Mouse (Mus musculus) E14TG2a.4 (cell line): Measurements from ENCODE around the gene Lsm14a.
"Not testable (repeated sequence)": the region's sequence is repeated elsewhere in the genome, so short reads cannot be mapped to it uniquely, and the experiment has no call there.

ENCODE experiments used
- H3K27me3 ChIP-seq: 2 replicates; pipeline ENCODE4 v1.6.1; 2014; ENCODE audit warnings: low read length, control low read depth; ENCODE audit not compliant: insufficient read depth
- H3K36me3 ChIP-seq: 2 replicates; pipeline ENCODE4 v1.6.1; 2014; ENCODE audit warnings: low read length, control low read depth; ENCODE audit not compliant: insufficient read depth
- H3K4me1 ChIP-seq: replicated peaks from 2 replicates; pipeline ENCODE4 v1.6.1; 2014; ENCODE audit warnings: low read depth, low read length, control low read depth
- H3K4me3 ChIP-seq: replicated peaks from 2 replicates; pipeline ENCODE4 v1.5.1; 2014; ENCODE audit warnings: mild to moderate bottlenecking, low read length
- H3K9me3 ChIP-seq: 2 replicates; pipeline ENCODE4 v1.6.1; 2014; ENCODE audit warnings: low read length, control low read depth
- CTCF ChIP-seq: conservative IDR thresholded peaks from 2 replicates; pipeline ENCODE4 v1.5.1; 2014; ENCODE audit warnings: low read length
- NANOG ChIP-seq: IDR thresholded peaks from 2 replicates; pipeline ENCODE4 v1.6.1; 2014; ENCODE audit warnings: borderline replicate concordance, low read length, mixed read lengths
- POU5F1 ChIP-seq: IDR thresholded peaks from 2 replicates; pipeline ENCODE4 v1.6.1; 2014; ENCODE audit warnings: low read length, borderline replicate concordance

Lsm14a gene

DNA sequence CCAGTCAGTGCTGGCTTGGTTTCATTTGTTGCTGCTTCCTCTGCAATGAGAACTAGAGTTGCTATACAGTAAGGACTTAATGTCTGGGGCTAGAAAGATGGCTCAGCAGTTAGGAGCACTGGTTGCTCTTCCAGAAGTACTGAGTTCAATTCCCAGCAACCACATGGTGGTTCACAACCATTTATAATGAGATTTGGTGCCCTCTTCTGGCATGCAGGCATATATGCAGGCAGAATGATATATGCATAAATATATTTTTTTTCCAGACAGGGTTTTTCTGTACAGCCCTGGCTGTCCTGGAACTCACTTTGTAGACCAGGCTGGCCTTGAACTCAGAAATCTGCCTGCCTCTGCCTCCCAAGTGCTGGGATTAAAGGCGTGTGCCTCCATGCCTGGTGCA is 56.6 kb downstream of the Lsm14a start:
- H3K27me3 ChIP-seq, H3K9me3 ChIP-seq, H3K4me3 ChIP-seq: not testable (repeated sequence)
- Histone ChIP-seq H3K4me1 (peaks cover 12% of the 10 kb centered on the region; the same call in 1 of the 2 replicates), H3K36me3 (peaks cover 28% of the 10 kb centered on the region)
- TF ChIP-seq CTCF = peak; percentile 39

- Histone ChIP-seq H3K36me3 (no peaks in the 10 kb centered on the region), H3K27me3 (no peaks in the 10 kb centered on the region), H3K4me3 (no peak overlapping the region), H3K9me3 (peaks cover 4% of the 10 kb centered on the region; the same call in 1 of the 2 replicates), H3K4me1 (no peaks in the 10 kb centered on the region)
- TF ChIP-seq POU5F1 (no peak), CTCF (no peak), NANOG (no peak)
These were observed 65.6 kb downstream of the Lsm14a start for GRCm38 (mm10) chr7:34327493-34327892.

DNA sequence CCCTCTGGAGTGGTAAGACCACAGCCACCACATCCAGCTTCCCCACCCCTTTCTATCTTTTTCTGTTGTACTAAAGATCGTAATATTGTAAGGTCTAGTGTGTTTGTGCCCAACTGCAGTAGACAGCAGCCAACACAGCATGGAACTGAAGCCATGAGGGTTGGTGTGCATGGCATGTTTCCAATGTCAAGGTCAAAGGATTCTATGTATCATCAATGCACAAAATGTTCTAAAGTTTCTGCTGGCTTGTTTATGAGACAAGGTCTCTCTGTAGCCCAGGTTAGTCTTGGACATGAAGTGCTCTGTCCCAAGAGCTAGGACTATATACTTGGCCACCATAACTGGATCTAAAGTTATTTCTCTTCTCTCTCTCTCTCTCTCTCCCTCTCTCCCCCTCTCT is 68.3 kb downstream of the Lsm14a start:
- no peak for TF ChIP-seq NANOG
- TF ChIP-seq POU5F1 = no peak
- TF ChIP-seq CTCF = no peak
- Histone ChIP-seq H3K9me3 (peaks cover 4% of the 10 kb centered on the region; the same call in 1 of the 2 replicates), H3K36me3 (no peaks in the 10 kb centered on the region), H3K27me3 (no peaks in the 10 kb centered on the region), H3K4me3 (no peak overlapping the region), H3K4me1 (no peaks in the 10 kb centered on the region)

GRCm38 (mm10) chr7:34324005-34324404 is 69.1 kb downstream of the Lsm14a start:
- peaks cover 4% of the 10 kb centered on the region; the same call in 1 of the 2 replicates for H3K9me3 ChIP-seq
- H3K27me3 ChIP-seq = no peaks in the 10 kb centered on the region
- H3K4me3 ChIP-seq = no peak overlapping the region
- peak; percentile 60 for TF ChIP-seq CTCF
- TF ChIP-seq NANOG = no peak
- no peaks in the 10 kb centered on the region for H3K4me1 ChIP-seq
- no peaks in the 10 kb centered on the region for H3K36me3 ChIP-seq

GRCm38 (mm10) chr7:34323351-34323750 is 69.8 kb downstream of the Lsm14a start:
- Histone ChIP-seq H3K36me3 (no peaks in the 10 kb centered on the region), H3K4me1 (no peaks in the 10 kb centered on the region), H3K4me3 (no peak overlapping the region), H3K9me3 (peaks cover 4% of the 10 kb centered on the region; the same call in 1 of the 2 replicates), H3K27me3 (no peaks in the 10 kb centered on the region)
- no peak for TF ChIP-seq CTCF
- no peak for TF ChIP-seq NANOG
- TF ChIP-seq POU5F1 = no peak

- Histone ChIP-seq H3K9me3 (peaks cover 4% of the 10 kb centered on the region; the same call in 1 of the 2 replicates), H3K36me3 (no peaks in the 10 kb centered on the region), H3K4me3 (no peak overlapping the region), H3K4me1 (no peaks in the 10 kb centered on the region; the same call in 1 of the 2 replicates), H3K27me3 (no peaks in the 10 kb centered on the region)
- TF ChIP-seq POU5F1 (no peak), CTCF (no peak), NANOG (no peak)
These were observed 71.2 kb downstream of the Lsm14a start for GRCm38 (mm10) chr7:34321958-34322357.

DNA sequence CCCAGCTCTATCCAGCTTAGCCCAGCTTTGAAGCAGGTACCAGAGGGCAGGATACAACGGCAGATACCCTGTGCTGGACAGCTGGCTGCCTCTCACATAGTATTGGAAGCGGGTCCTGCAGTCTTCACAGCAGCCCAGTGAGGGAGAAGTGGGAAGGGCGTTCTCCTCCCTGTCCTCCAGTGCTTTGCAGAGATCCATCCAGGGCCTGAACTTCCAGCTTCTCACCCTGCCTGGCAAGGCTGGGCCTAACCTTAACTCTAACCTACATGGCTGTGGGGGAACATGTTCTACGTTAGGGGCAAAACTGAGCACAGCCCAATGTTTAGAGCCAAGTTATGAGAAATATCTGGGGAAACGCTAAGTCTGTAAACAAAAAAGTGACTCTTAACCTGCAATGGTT is 72.0 kb downstream of the Lsm14a start:
- no peaks in the 10 kb centered on the region for H3K36me3 ChIP-seq
- H3K9me3 ChIP-seq = peaks cover 4% of the 10 kb centered on the region; the same call in 1 of the 2 replicates
- no peaks in the 10 kb centered on the region; the same call in 1 of the 2 replicates for H3K4me1 ChIP-seq
- no peak overlapping the region for H3K4me3 ChIP-seq
- H3K27me3 ChIP-seq = no peaks in the 10 kb centered on the region
- TF ChIP-seq NANOG (no peak), POU5F1 (no peak), CTCF (no peak)

GRCm38 (mm10) chr7:34319957-34320356 is 73.2 kb downstream of the Lsm14a start:
- Histone ChIP-seq H3K4me3 (no peak overlapping the region), H3K4me1 (peaks cover 2% of the 10 kb centered on the region; the same call in 1 of the 2 replicates), H3K36me3 (no peaks in the 10 kb centered on the region), H3K9me3 (peaks cover 4% of the 10 kb centered on the region; the same call in 1 of the 2 replicates), H3K27me3 (no peaks in the 10 kb centered on the region)
- no peak for TF ChIP-seq CTCF
- TF ChIP-seq NANOG = no peak
- no peak for TF ChIP-seq POU5F1

- no peak for TF ChIP-seq NANOG
- no peak for TF ChIP-seq POU5F1
- TF ChIP-seq CTCF = no peak
- Histone ChIP-seq H3K4me3 (no peak overlapping the region), H3K4me1 (peaks cover 2% of the 10 kb centered on the region; the same call in 1 of the 2 replicates), H3K27me3 (no peaks in the 10 kb centered on the region), H3K36me3 (no peaks in the 10 kb centered on the region), H3K9me3 (peaks cover 1% of the 10 kb centered on the region; the same call in 1 of the 2 replicates)
These were observed 74.0 kb downstream of the Lsm14a start for GRCm38 (mm10) chr7:34319123-34319522.
